Mouse (Mus musculus) ES-Bruce4 (cell line): ENCODE measurements around the gene Cpped1.

Source experiments
- CTCF ChIP-seq: IDR thresholded peaks from one replicate; pipeline ENCODE4 v1.8.1; 2011; ENCODE audit warnings: low read depth, low read length
- EP300 ChIP-seq: IDR thresholded peaks from 2 replicates; pipeline ENCODE4 v1.6.1; 2011; ENCODE audit warnings: low read depth, low read length; ENCODE audit not compliant: insufficient read depth

DNA sequence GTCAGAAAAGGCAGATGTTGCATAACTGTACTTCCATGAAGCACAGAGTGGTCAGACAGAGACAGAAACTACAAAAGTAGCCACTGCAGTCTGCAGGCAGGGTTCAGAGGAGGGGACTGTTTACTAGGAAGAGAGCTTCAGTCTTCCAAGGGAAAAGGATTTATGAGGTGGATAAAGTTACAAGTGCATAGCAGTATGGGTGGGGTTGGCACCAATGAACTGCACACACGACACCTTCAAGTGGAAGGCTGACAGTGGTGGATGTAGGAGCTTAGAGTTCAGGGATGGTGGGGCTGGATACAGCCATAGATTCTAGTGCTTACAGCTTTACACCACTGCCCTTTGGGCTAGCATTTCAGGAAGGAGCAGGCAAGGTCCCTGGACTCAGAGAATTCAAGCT is 75.8 kb downstream of the Cpped1 start:
- TF ChIP-seq CTCF (no peak), EP300 (no peak)
